Comparison of ENCODE assay signal across 9 mouse cellular contexts in genomic region chr1:84709406-84709805, GRCm38 (mm10). TPM values are rescaled to one million over a fixed set of nuclear protein-coding genes. Genes with fewer than 3 reads are reported as not detected.
DNase-seq lines count a peak whose midpoint lies in the region; ATAC-seq and TF ChIP-seq lines count a peak whose summit lies in the region.
"Had no signal": no experiment of that assay in that cellular context is flagged by ENCODE, and none has a peak within 500 bp of the region (broad histone marks: within the 10 kb centered on the region; RNA-seq: fewer than 3 reads in every experiment).

No protein-coding gene starts in this region.

- TF ChIP-seq CTCF in bone marrow macrophage, adult 2 months (IDR thresholded peaks at IDR 0.05; ENCODE audit: low read depth, low read length) = no peak

- no peak for DNase-seq in heart, postnatal 14 days
- no peak for DNase-seq in gastrocnemius, adult 18-20 months (ENCODE audit: low spot score)
- DNase-seq in yolk sac, embryonic 10.5 days (ENCODE audit: low spot score) = no peak

- ATAC-seq in heart, embryonic 11.5 days (replicated peaks; ENCODE audit: insufficient number of reproducible peaks, low FRiP score, low TSS enrichment) = no peak
- no peak for ATAC-seq in embryonic facial prominence, embryonic 13.5 days (ENCODE audit: insufficient number of reproducible peaks, insufficient read depth, low FRiP score, low TSS enrichment, low read depth)
- ATAC-seq in limb, embryonic 12.5 days (ENCODE audit: insufficient number of reproducible peaks, insufficient read depth, low FRiP score, low TSS enrichment, low read depth) = no peak
- ATAC-seq in kidney, embryonic 14.5 days (ENCODE audit: low FRiP score, low TSS enrichment) = no peak

- no peaks in the 10 kb centered on the region for H3K36me3 ChIP-seq in heart, embryonic 11.5 days (ENCODE audit: control insufficient read depth, insufficient read depth, low read length)
- H3K36me3 ChIP-seq in embryonic facial prominence, embryonic 13.5 days = no peaks in the 10 kb centered on the region
- H3K36me3 ChIP-seq in limb, embryonic 12.5 days = no peaks in the 10 kb centered on the region
- no peaks in the 10 kb centered on the region for H3K36me3 ChIP-seq in kidney, embryonic 14.5 days (ENCODE audit: control insufficient read depth, insufficient read depth, low read length)

- H3K9me3 ChIP-seq in heart, embryonic 11.5 days (replicated peaks; ENCODE audit: control insufficient read depth, low read length) = no peaks in the 10 kb centered on the region
- no peaks in the 10 kb centered on the region for H3K9me3 ChIP-seq in embryonic facial prominence, embryonic 13.5 days
- no peaks in the 10 kb centered on the region for H3K9me3 ChIP-seq in limb, embryonic 12.5 days
- H3K9me3 ChIP-seq in kidney, embryonic 14.5 days (ENCODE audit: control insufficient read depth, low read length) = no peaks in the 10 kb centered on the region

- WGBS in heart, embryonic 11.5 days (ENCODE audit: insufficient replicate concordance) = 39% methylated on average over 5 of the region's 5 CpGs
- 26% methylated on average over 5 of the region's 5 CpGs for WGBS in embryonic facial prominence, embryonic 13.5 days
- WGBS in limb, embryonic 12.5 days = 29% methylated on average over 5 of the region's 5 CpGs
- WGBS in kidney, embryonic 14.5 days = 22% methylated on average over 5 of the region's 5 CpGs

- H3K4me3 ChIP-seq in heart, embryonic 11.5 days (ENCODE audit: low read depth, low read length) = no peak overlapping the region
- H3K4me3 ChIP-seq in bone marrow macrophage, adult 2 months (ENCODE audit: insufficient read depth, low read length) = peak overlapping the region; percentile 40
- peak overlapping the region; percentile 17 for H3K4me3 ChIP-seq in embryonic facial prominence, embryonic 13.5 days
- no peak overlapping the region for H3K4me3 ChIP-seq in limb, embryonic 12.5 days (replicated peaks)
- H3K4me3 ChIP-seq in kidney, embryonic 14.5 days (ENCODE audit: low read length) = no peak overlapping the region

- peaks cover 11% of the 10 kb centered on the region for H3K27me3 ChIP-seq in heart, embryonic 11.5 days (ENCODE audit: control insufficient read depth, insufficient read depth, low read length)
- H3K27me3 ChIP-seq in embryonic facial prominence, embryonic 13.5 days = peaks cover 7% of the 10 kb centered on the region
- H3K27me3 ChIP-seq in limb, embryonic 12.5 days = peaks cover 19% of the 10 kb centered on the region
- H3K27me3 ChIP-seq in kidney, embryonic 14.5 days (ENCODE audit: control insufficient read depth, insufficient read depth, low read length) = no peaks in the 10 kb centered on the region; the same call in 1 of the 2 replicates

- no peak for TF ChIP-seq POLR2A in bone marrow macrophage, adult 2 months (IDR thresholded peaks at IDR 0.05; ENCODE audit: borderline replicate concordance, low read depth, low read length)

- intact Hi-C loops in heart, postnatal 14 days (cut with DNase I) = no loop called here

- H3K4me1 ChIP-seq in heart, embryonic 11.5 days (ENCODE audit: control insufficient read depth, insufficient read depth, low read length) = no peaks in the 10 kb centered on the region; the same call in 1 of the 2 replicates
- H3K4me1 ChIP-seq in bone marrow macrophage, adult 2 months (ENCODE audit: control insufficient read depth, insufficient read depth, low read length) = 0 out of 2 replicates have a peak, but pooled peaks cover 2% of the 10 kb centered on the region
- H3K4me1 ChIP-seq in embryonic facial prominence, embryonic 13.5 days = peaks cover 4% of the 10 kb centered on the region; the same call in 1 of the 2 replicates
- no peaks in the 10 kb centered on the region; the same call in 1 of the 2 replicates for H3K4me1 ChIP-seq in limb, embryonic 12.5 days (replicated peaks)
- H3K4me1 ChIP-seq in kidney, embryonic 14.5 days (ENCODE audit: control insufficient read depth, insufficient read depth, low read length) = no peaks in the 10 kb centered on the region; the same call in 1 of the 2 replicates

- H3K4me2 ChIP-seq in heart, embryonic 11.5 days = peak overlapping the region; percentile 54
- peak overlapping the region; percentile 57 for H3K4me2 ChIP-seq in embryonic facial prominence, embryonic 13.5 days
- peak overlapping the region; percentile 45 for H3K4me2 ChIP-seq in limb, embryonic 12.5 days
- no peak overlapping the region for H3K4me2 ChIP-seq in kidney, embryonic 14.5 days (replicated peaks; ENCODE audit: low read depth, low read length)

- H3K27ac ChIP-seq in heart, embryonic 11.5 days (ENCODE audit: low read depth, low read length) = no peak overlapping the region
- H3K27ac ChIP-seq in bone marrow macrophage, adult 2 months (ENCODE audit: insufficient read depth, low read depth, low read length) = no peak overlapping the region
- no peak overlapping the region for H3K27ac ChIP-seq in embryonic facial prominence, embryonic 13.5 days
- no peak overlapping the region for H3K27ac ChIP-seq in limb, embryonic 12.5 days
- no peak overlapping the region for H3K27ac ChIP-seq in kidney, embryonic 14.5 days (ENCODE audit: low read depth, low read length)

- H3K9ac ChIP-seq in heart, embryonic 11.5 days (ENCODE audit: low read depth, low read length) = no peak overlapping the region
- H3K9ac ChIP-seq in embryonic facial prominence, embryonic 13.5 days = no peak overlapping the region
- no peak overlapping the region for H3K9ac ChIP-seq in limb, embryonic 12.5 days (replicated peaks)
- H3K9ac ChIP-seq in kidney, embryonic 14.5 days (ENCODE audit: low read depth, low read length) = no peak overlapping the region

RNA-seq across cellular contexts. Expression of gene Dner, which starts 13.4 kb away (rescaled TPM):
- 0.75 and 0.99 TPM in 2 replicates for polyA plus RNA-seq in heart, embryonic 11.5 days (2014; fragmentation: Nextera tagmentation; extraction: Ambion mirVana)
- under 1 TPM; 0.07 to 0.15 TPM for total RNA-seq in heart, postnatal 14 days (2021)
- 0.20 and 0.97 TPM in 2 replicates for polyA plus RNA-seq in bone marrow macrophage, adult 2 months (2012; ENCODE audit: insufficient read depth, insufficient read length, missing spikeins)
- polyA plus RNA-seq in embryonic facial prominence, embryonic 13.5 days (2015; fragmentation: Nextera tagmentation; extraction: Ambion mirVana) = 4.1 and 6.3 TPM in 2 replicates
- 4.7 and 5.0 TPM in 2 replicates for polyA plus RNA-seq in limb, embryonic 12.5 days (2016; fragmentation: Nextera tagmentation; extraction: Ambion mirVana)
- under 1 TPM in 1 of 2 experiments, not detected in 1; 0.07 TPM for total RNA-seq in gastrocnemius, adult 18-20 months (2021)
- polyA plus RNA-seq in kidney, embryonic 14.5 days (2014; fragmentation: Nextera tagmentation; extraction: Ambion mirVana) = 0.31 and 1.1 TPM in 2 replicates
- total RNA-seq: megakaryocyte-erythroid progenitor cell, adult 5-6 weeks had no signal

Comparison
In these comparisons a context has a peak if more than half of its experiments do, and no peak if none do; other contexts are left out.
1. H3K4me3 ChIP-seq: peak in bone marrow macrophage, adult 2 months (single experiment) and embryonic facial prominence, embryonic 13.5 days (single experiment); none in heart, embryonic 11.5 days (single experiment), limb, embryonic 12.5 days (single experiment) and kidney, embryonic 14.5 days (single experiment).